Mouse (Mus musculus) CD4-positive, CD25-positive, alpha-beta regulatory T cell, adult 4 months (primary cell): ENCODE data around the gene Polr3e. TPM values are rescaled to one million over a fixed set of nuclear protein-coding genes. Genes with fewer than 3 reads are reported as not detected.

Experiments
- ATAC-seq: one replicate; pipeline ENCODE4 v1.8.0; 2017
- polyA plus RNA-seq, 2 experiments: library from polyadenylated mRNA; unstranded; fragments of 100-300 nt; shearing (Covaris generic); gene quantifications; one replicate each; pipeline ENCODE4 v1.2.1; 2017

Polr3e gene
- polyA plus RNA-seq, 2 experiments from 2014 or later = 8.1 to 15.8 TPM

- ATAC-seq = peak; percentile 26
Observed at GRCm38 (mm10) chr7:120980931-120981924, 63.7 kb downstream of the Polr3e start.

GRCm38 (mm10) chr7:120982200-120982841, 64.8 kb downstream of the Polr3e start, which contains the start of the genes Cdr2 and Mfsd13b:
Gene Cdr2 (minus strand): TSS chr7:120982312.
Gene Mfsd13b (plus strand): TSS chr7:120982509.
- peak; percentile 97 for ATAC-seq

GRCm38 (mm10) chr7:120982968-120983367, 65.4 kb downstream of the Polr3e start:
- peak; percentile 9 for ATAC-seq

GRCm38 (mm10) chr7:120991191-120991590, 73.6 kb downstream of the Polr3e start:
- no peak for ATAC-seq

Other genes starting within 250 kb of the Polr3e start
- gene Pdzd9, start 247.4 kb upstream of the Polr3e start, polyA plus RNA-seq = under 1 TPM; 0.68 to 0.78 TPM
- gene Mosmo, start 240.1 kb upstream of the Polr3e start, polyA plus RNA-seq = 10 to 100 TPM in 1 of 2 experiments, 1 to 10 TPM in 1; 7.0 to 10.1 TPM
- gene Vwa3a, start 178.4 kb upstream of the Polr3e start, polyA plus RNA-seq = not detected
- gene Gm5737, start 105.4 kb upstream of the Polr3e start, polyA plus RNA-seq = not detected
- gene Eef2k, start 74.9 kb upstream of the Polr3e start, polyA plus RNA-seq = 1 to 10 TPM; 5.6 to 6.0 TPM
- gene Cdr2, start 64.6 kb downstream of the Polr3e start, polyA plus RNA-seq = 1 to 10 TPM in 1 of 2 experiments, under 1 TPM in 1; 0.43 to 1.6 TPM
- gene Mfsd13b, start 64.8 kb downstream of the Polr3e start, polyA plus RNA-seq = not detected
- 1 to 10 TPM; 3.6 to 4.6 TPM for gene Mettl9, start 116.7 kb downstream of the Polr3e start, polyA plus RNA-seq
- 1 to 10 TPM in 1 of 2 experiments, not detected in 1; 1.6 TPM for gene Igsf6, start 156.8 kb downstream of the Polr3e start, polyA plus RNA-seq
- gene Otoa, start 163.9 kb downstream of the Polr3e start, polyA plus RNA-seq = not detected